Mouse (Mus musculus): Measurements from ENCODE around the gene Bhlhe41. TPM values are rescaled to one million over a fixed set of nuclear protein-coding genes. Genes with fewer than 3 reads are reported as not detected.
A peak's percentile ranks its signal among the peaks of the same experiment; 100 is the strongest.

Bhlhe41 gene
- polyA plus RNA-seq, 1 experiment from 2014 or later = 2.7 TPM

GRCm38 (mm10) chr6:145829062-145829835, 36.1 kb downstream of the Bhlhe41 start:
- H3K9ac ChIP-seq = no peak overlapping the region
- no peak for ATAC-seq (ENCODE audit: low FRiP score, low read depth)
- peaks cover 5% of the 10 kb centered on the region for H3K27me3 ChIP-seq
- peaks cover 4% of the 10 kb centered on the region; the same call in 1 of the 2 replicates for H3K4me1 ChIP-seq
- H3K27ac ChIP-seq = no peak overlapping the region
- WGBS = 80% methylated on average over 16 of the region's 16 CpGs
- no peak overlapping the region for H3K4me3 ChIP-seq
- no peak overlapping the region for H3K4me2 ChIP-seq (replicated peaks)
- peaks cover 11% of the 10 kb centered on the region; the same call in 1 of the 2 replicates for H3K36me3 ChIP-seq
- peaks cover 4% of the 10 kb centered on the region; the same call in 1 of the 2 replicates for H3K9me3 ChIP-seq

DNA sequence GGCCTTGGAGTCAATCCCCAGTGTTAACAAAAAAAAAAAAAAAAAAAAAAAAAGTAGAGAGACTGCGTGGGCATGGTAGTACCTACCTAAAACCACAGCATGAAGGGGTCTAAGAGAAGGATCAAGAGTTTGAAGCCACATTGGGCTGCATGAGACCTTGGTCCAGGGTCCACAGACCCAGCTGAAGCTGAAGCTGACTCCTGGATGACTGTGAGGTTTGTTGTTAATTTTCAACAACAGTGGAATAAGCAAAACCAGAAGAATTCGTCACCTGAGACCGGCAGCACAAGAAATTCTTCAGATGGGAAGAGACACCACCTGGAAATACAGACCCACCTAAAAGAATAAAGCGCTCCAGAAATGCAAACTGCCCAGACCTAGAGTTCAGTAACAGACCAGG, 39.1 kb downstream of the Bhlhe41 start:
- peaks cover 22% of the 10 kb centered on the region for H3K36me3 ChIP-seq
- H3K27ac ChIP-seq = no peak overlapping the region
- H3K9me3 ChIP-seq = peaks cover 4% of the 10 kb centered on the region; the same call in 1 of the 2 replicates
- H3K9ac ChIP-seq = no peak overlapping the region
- no peak overlapping the region for H3K4me3 ChIP-seq
- 93% methylated on average over 4 of the region's 4 CpGs for WGBS
- ATAC-seq (ENCODE audit: low FRiP score, low read depth) = no peak
- H3K4me2 ChIP-seq (replicated peaks) = no peak overlapping the region
- H3K27me3 ChIP-seq = peaks cover 5% of the 10 kb centered on the region; the same call in 1 of the 2 replicates
- peaks cover 7% of the 10 kb centered on the region; the same call in 1 of the 2 replicates for H3K4me1 ChIP-seq

DNA sequence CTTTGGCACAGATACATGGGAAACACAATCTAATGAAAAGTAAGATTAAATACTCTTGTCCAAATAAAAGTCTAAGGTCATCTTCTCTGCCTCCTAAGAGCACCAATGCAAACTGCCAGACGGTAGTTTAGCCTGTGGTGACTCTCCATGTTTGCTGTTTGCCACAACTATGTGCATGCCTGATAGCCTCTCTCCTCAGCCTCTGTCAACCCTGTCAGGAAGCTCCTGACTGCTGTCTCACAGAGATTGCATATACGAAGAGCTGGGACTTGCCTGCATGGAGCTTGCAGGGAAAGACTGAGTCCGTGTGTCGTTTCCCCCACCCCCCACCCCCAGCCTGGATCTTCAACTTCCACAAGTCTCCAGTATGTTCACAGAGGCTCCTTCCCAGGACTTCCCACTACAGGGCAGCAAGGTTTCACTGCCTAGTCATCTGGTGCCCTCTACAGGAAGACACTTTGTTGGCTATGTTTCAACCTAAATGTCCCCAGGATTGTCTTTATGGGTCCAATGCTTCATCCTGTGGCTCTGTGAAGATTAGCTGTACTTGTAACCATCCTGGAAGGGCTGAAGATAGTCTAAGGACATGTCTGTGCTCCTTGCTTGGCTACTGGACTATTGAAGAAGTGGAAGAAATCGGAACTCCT, 41.6 kb downstream of the Bhlhe41 start:
- Histone ChIP-seq H3K4me2 (replicated peaks) (no peak overlapping the region), H3K36me3 (peaks cover 39% of the 10 kb centered on the region), H3K27ac (no peak overlapping the region), H3K9ac (no peak overlapping the region), H3K27me3 (no peaks in the 10 kb centered on the region), H3K4me1 (0 out of 2 replicates have a peak, but pooled peaks cover 3% of the 10 kb centered on the region), H3K4me3 (no peak overlapping the region), H3K9me3 (peaks cover 4% of the 10 kb centered on the region; the same call in 1 of the 2 replicates)
- ATAC-seq (ENCODE audit: low FRiP score, low read depth) = no peak
- WGBS = 56% methylated on average over 5 of the region's 5 CpGs

DNA sequence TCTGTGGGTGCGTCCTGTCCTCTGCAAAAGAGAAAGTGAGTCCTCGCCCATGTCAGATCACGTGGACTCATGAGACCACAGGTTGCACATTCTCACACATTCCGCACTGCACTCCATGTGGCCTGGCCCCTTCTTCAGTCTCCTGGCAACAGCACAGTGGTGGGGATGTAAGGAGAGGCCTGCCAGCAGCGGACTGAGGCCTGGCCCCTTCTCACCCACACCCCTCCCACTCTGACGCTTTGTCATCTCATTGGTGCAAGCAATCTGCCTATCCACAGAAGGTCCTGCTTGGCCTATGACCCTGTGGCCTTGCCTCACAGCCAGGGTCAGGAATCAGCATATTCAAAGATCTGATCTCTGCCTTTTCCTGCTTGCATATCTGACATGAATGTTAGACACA, 42.3 kb downstream of the Bhlhe41 start:
- Histone ChIP-seq H3K27ac (no peak overlapping the region), H3K4me3 (no peak overlapping the region), H3K36me3 (peaks cover 45% of the 10 kb centered on the region), H3K27me3 (no peaks in the 10 kb centered on the region), H3K9ac (no peak overlapping the region), H3K9me3 (peaks cover 4% of the 10 kb centered on the region; the same call in 1 of the 2 replicates), H3K4me2 (replicated peaks) (no peak overlapping the region), H3K4me1 (0 out of 2 replicates have a peak, but pooled peaks cover 3% of the 10 kb centered on the region)
- whole genome bisulfite sequencing = 66% methylated on average over 6 of the region's 6 CpGs
- ATAC-seq (ENCODE audit: low FRiP score, low read depth) = 0 out of 2 replicates have a peak, but pooled peaks have one; percentile 38

DNA sequence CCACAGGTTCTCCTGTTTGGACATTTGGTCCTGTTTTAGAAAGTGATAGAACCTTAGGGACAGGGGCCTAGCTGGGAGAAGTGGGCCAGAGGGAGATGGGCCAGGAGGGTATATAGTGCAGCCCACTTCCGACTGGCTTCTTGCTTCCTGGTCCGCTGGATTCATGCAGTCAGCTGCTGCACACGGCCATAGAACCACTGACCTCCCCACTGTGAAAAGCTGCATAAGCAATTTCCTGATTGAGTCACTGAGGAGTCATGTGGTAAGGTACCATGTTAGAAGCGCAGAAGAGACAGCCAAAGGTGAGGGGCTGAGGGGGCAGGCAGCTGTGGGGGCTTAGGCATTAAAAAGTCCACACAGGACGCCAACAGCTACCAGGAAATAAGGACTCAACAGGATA, 43.1 kb downstream of the Bhlhe41 start:
- H3K9me3 ChIP-seq = peaks cover 4% of the 10 kb centered on the region; the same call in 1 of the 2 replicates
- no peak overlapping the region for H3K4me2 ChIP-seq (replicated peaks)
- no peak overlapping the region for H3K9ac ChIP-seq
- 74% methylated on average over 5 of the region's 5 CpGs for WGBS
- peaks cover 54% of the 10 kb centered on the region for H3K36me3 ChIP-seq
- no peak overlapping the region for H3K4me3 ChIP-seq
- no peak overlapping the region for H3K27ac ChIP-seq
- ATAC-seq (ENCODE audit: low FRiP score, low read depth) = no peak
- H3K27me3 ChIP-seq = no peaks in the 10 kb centered on the region
- 0 out of 2 replicates have a peak, but pooled peaks cover 3% of the 10 kb centered on the region for H3K4me1 ChIP-seq

- Histone ChIP-seq H3K36me3 (peaks cover 68% of the 10 kb centered on the region), H3K9ac (no peak overlapping the region), H3K27ac (no peak overlapping the region), H3K4me1 (peaks cover 7% of the 10 kb centered on the region; the same call in 1 of the 2 replicates), H3K4me3 (no peak overlapping the region), H3K4me2 (replicated peaks) (no peak overlapping the region), H3K27me3 (no peaks in the 10 kb centered on the region), H3K9me3 (no peaks in the 10 kb centered on the region)
- no peak for ATAC-seq (ENCODE audit: low FRiP score, low read depth)
- 91% methylated on average over 9 of the region's 9 CpGs for WGBS
Observed at GRCm38 (mm10) chr6:145819151-145819550, 46.2 kb downstream of the Bhlhe41 start.

- Histone ChIP-seq H3K27me3 (no peaks in the 10 kb centered on the region), H3K4me1 (peaks cover 4% of the 10 kb centered on the region; the same call in 1 of the 2 replicates), H3K4me3 (no peak overlapping the region), H3K27ac (no peak overlapping the region), H3K9me3 (no peaks in the 10 kb centered on the region), H3K9ac (no peak overlapping the region), H3K4me2 (replicated peaks) (no peak overlapping the region), H3K36me3 (peaks cover 79% of the 10 kb centered on the region)
- WGBS = 31% methylated on average over 15 of the region's 15 CpGs
- ATAC-seq (ENCODE audit: low FRiP score, low read depth) = no peak
Observed at GRCm38 (mm10) chr6:145815200-145815599, 50.2 kb downstream of the Bhlhe41 start.

GRCm38 (mm10) chr6:145811174-145811573, 54.2 kb downstream of the Bhlhe41 start:
- no peak overlapping the region for H3K27ac ChIP-seq
- H3K27me3 ChIP-seq = no peaks in the 10 kb centered on the region
- WGBS = 79% methylated on average over 1 of the region's 1 CpGs
- H3K9me3 ChIP-seq = no peaks in the 10 kb centered on the region
- H3K36me3 ChIP-seq = peaks cover 61% of the 10 kb centered on the region
- ATAC-seq (ENCODE audit: low FRiP score, low read depth) = no peak
- peaks cover 14% of the 10 kb centered on the region for H3K4me1 ChIP-seq
- no peak overlapping the region for H3K4me2 ChIP-seq (replicated peaks)
- H3K4me3 ChIP-seq = no peak overlapping the region
- H3K9ac ChIP-seq = no peak overlapping the region

DNA sequence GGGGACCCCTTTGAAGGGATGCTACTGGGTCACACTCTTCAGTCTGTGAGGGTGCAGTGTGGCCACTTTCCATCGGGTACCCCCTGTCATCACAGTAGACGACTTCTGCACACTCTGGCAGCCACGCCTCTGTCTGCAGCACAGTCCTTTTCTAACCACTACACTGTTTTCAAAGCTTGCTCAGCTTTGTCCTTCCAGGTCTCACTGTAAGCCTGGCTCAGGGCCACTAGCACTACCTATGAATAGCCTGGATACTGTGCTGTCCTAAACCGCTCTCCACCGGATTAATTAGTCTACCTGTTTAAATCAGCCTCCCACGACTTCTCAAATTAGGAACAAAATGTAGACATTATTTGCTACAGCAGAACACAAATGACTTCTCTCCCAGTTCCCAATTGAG, 55.3 kb downstream of the Bhlhe41 start:
- H3K27ac ChIP-seq = no peak overlapping the region
- 88% methylated on average over 6 of the region's 6 CpGs for WGBS
- no peaks in the 10 kb centered on the region for H3K27me3 ChIP-seq
- no peak overlapping the region for H3K4me2 ChIP-seq (replicated peaks)
- H3K9me3 ChIP-seq = no peaks in the 10 kb centered on the region
- H3K4me3 ChIP-seq = no peak overlapping the region
- H3K36me3 ChIP-seq = peaks cover 56% of the 10 kb centered on the region
- no peak overlapping the region for H3K9ac ChIP-seq
- peaks cover 10% of the 10 kb centered on the region; the same call in 1 of the 2 replicates for H3K4me1 ChIP-seq
- ATAC-seq (ENCODE audit: low FRiP score, low read depth) = no peak

DNA sequence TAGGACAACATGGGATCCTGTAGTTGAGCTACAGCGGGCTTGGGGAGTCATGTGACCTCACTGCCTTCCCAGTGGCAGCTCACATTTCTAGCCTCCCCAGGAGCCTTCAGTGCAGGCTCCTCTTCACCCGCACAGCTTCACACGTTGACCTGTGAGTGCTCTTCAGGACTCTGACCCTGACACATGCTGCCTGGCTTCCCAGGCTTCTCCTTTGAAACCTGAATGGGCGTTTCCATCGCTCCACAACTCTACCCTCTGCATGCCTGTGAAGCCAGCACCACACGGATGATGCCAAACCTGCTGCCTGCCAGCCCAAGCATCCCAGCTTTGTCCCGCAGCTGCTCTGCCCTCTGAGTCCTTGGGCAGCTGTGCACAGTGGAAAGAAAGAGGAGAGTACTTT, 55.8 kb downstream of the Bhlhe41 start:
- H3K9me3 ChIP-seq = no peaks in the 10 kb centered on the region
- no peak for ATAC-seq (ENCODE audit: low FRiP score, low read depth)
- H3K36me3 ChIP-seq = peaks cover 52% of the 10 kb centered on the region
- WGBS = 76% methylated on average over 7 of the region's 7 CpGs
- peaks cover 11% of the 10 kb centered on the region; the same call in 1 of the 2 replicates for H3K4me1 ChIP-seq
- H3K4me2 ChIP-seq (replicated peaks) = no peak overlapping the region
- no peak overlapping the region for H3K27ac ChIP-seq
- no peak overlapping the region for H3K9ac ChIP-seq
- H3K27me3 ChIP-seq = no peaks in the 10 kb centered on the region
- H3K4me3 ChIP-seq = no peak overlapping the region
